Mouse (Mus musculus) embryonic facial prominence, embryonic 13.5 days (tissue): Measurements from ENCODE around the gene Pcsk6. TPM values are rescaled to one million over a fixed set of nuclear protein-coding genes. Genes with fewer than 3 reads are reported as not detected.

Source experiments
- ATAC-seq: fragments of 200-750 bp; cut with Nextera tagmentation; 2 replicates; pipeline ENCODE4 v1.8.0; 2017; ENCODE audit warnings: low read depth; ENCODE audit not compliant: insufficient number of reproducible peaks, insufficient read depth, low FRiP score, low TSS enrichment
- H3K27ac ChIP-seq: fragments of 300-500 bp; sonication (generic); 2 replicates; pipeline ENCODE4 v1.5.1; 2015; ENCODE audit warnings: moderate library complexity, mild to moderate bottlenecking, inconsistent platforms
- H3K27me3 ChIP-seq: fragments of 300-500 bp; sonication (generic); 2 replicates; pipeline ENCODE4 v1.6.1; 2015; ENCODE audit warnings: mild to moderate bottlenecking, inconsistent platforms
- H3K36me3 ChIP-seq: fragments of 300-500 bp; sonication (generic); 2 replicates; pipeline ENCODE4 v1.6.1; 2015; ENCODE audit warnings: mild to moderate bottlenecking, inconsistent platforms
- H3K4me1 ChIP-seq: fragments of 300-500 bp; sonication (generic); 2 replicates; pipeline ENCODE4 v1.6.1; 2015; ENCODE audit warnings: inconsistent platforms
- H3K4me2 ChIP-seq: fragments of 300-500 bp; sonication (generic); 2 replicates; pipeline ENCODE4 v1.6.1; 2015; ENCODE audit warnings: moderate library complexity, mild to moderate bottlenecking, inconsistent platforms
- H3K4me3 ChIP-seq: fragments of 300-500 bp; sonication (generic); 2 replicates; pipeline ENCODE4 v1.5.1; 2015; ENCODE audit warnings: mild to moderate bottlenecking, inconsistent platforms
- H3K9ac ChIP-seq: fragments of 300-500 bp; sonication (generic); 2 replicates; pipeline ENCODE4 v1.6.1; 2015; ENCODE audit warnings: mild to moderate bottlenecking, inconsistent platforms
- H3K9me3 ChIP-seq: fragments of 300-500 bp; sonication (generic); 2 replicates; pipeline ENCODE4 v1.6.1; 2016; ENCODE audit warnings: inconsistent platforms
- WGBS: fragments of 180-500 bp; shearing (Covaris S2); methylation state at CpG from one replicate; pipeline ENCODE4 v1.1.7; 2015; ENCODE audit warnings: mixed read lengths; 5-methylcytosine and 5-hydroxymethylcytosine counted together
- polyA plus RNA-seq: library from polyadenylated mRNA; unstranded; fragments of >200 nt; fragmentation: Nextera tagmentation; extraction: Ambion mirVana; gene quantifications from 2 replicates; pipeline ENCODE4 v1.2.1, GENCODE M21; 2015

The Pcsk6 gene
- polyA plus RNA-seq, 1 experiment from 2014 or later: 6.2 TPM

- no peaks in the 10 kb centered on the region for H3K9me3 ChIP-seq
- H3K9ac ChIP-seq: no peak overlapping the region
- ATAC-seq: no peak
- no peaks in the 10 kb centered on the region for H3K27me3 ChIP-seq
- 76% methylated on average over 7 of the region's 7 CpGs for WGBS
- no peak overlapping the region for H3K4me2 ChIP-seq
- no peaks in the 10 kb centered on the region for H3K36me3 ChIP-seq
- H3K4me1 ChIP-seq: no peaks in the 10 kb centered on the region
- H3K27ac ChIP-seq: no peak overlapping the region
- no peak overlapping the region for H3K4me3 ChIP-seq
Observed at GRCm38 (mm10) chr7:65946397-65946796, 84.9 kb downstream of the Pcsk6 start.

- H3K36me3 ChIP-seq: no peaks in the 10 kb centered on the region
- H3K27ac ChIP-seq: no peak overlapping the region
- H3K4me1 ChIP-seq: no peaks in the 10 kb centered on the region
- no peak overlapping the region for H3K4me3 ChIP-seq
- WGBS: 91% methylated on average over 11 of the region's 11 CpGs
- H3K9me3 ChIP-seq: no peaks in the 10 kb centered on the region
- H3K27me3 ChIP-seq: no peaks in the 10 kb centered on the region
- no peak for ATAC-seq
- H3K4me2 ChIP-seq: no peak overlapping the region
- H3K9ac ChIP-seq: no peak overlapping the region
Observed at GRCm38 (mm10) chr7:65948891-65949290, 87.4 kb downstream of the Pcsk6 start.

GRCm38 (mm10) chr7:65954583-65954982, 93.0 kb downstream of the Pcsk6 start:
- no peaks in the 10 kb centered on the region for H3K36me3 ChIP-seq
- WGBS: 81% methylated on average over 4 of the region's 4 CpGs
- H3K9ac ChIP-seq: no peak overlapping the region
- no peak overlapping the region for H3K4me2 ChIP-seq
- H3K4me1 ChIP-seq: peaks cover 13% of the 10 kb centered on the region
- no peak overlapping the region for H3K27ac ChIP-seq
- no peak for ATAC-seq
- H3K4me3 ChIP-seq: no peak overlapping the region
- H3K9me3 ChIP-seq: no peaks in the 10 kb centered on the region
- no peaks in the 10 kb centered on the region for H3K27me3 ChIP-seq

- WGBS: 44% methylated on average over 24 of the region's 24 CpGs
- ATAC-seq: 0 out of 2 replicates have a peak, but pooled peaks have one; percentile 15
Observed at GRCm38 (mm10) chr7:65955304-65956220, 94.0 kb downstream of the Pcsk6 start.

GRCm38 (mm10) chr7:65957245-65957644, 95.7 kb downstream of the Pcsk6 start:
- H3K9me3 ChIP-seq: no peaks in the 10 kb centered on the region
- no peak overlapping the region for H3K4me2 ChIP-seq
- no peak for ATAC-seq
- peaks cover 13% of the 10 kb centered on the region; the same call in 1 of the 2 replicates for H3K27me3 ChIP-seq
- peaks cover 15% of the 10 kb centered on the region for H3K4me1 ChIP-seq
- H3K27ac ChIP-seq: no peak overlapping the region
- H3K9ac ChIP-seq: no peak overlapping the region
- WGBS: 95% methylated on average over 1 of the region's 1 CpGs
- no peaks in the 10 kb centered on the region for H3K36me3 ChIP-seq
- H3K4me3 ChIP-seq: no peak overlapping the region

More at GRCm38 (mm10) chr7:65955304-65956220, 94.0 kb downstream of the Pcsk6 start:
- H3K27me3 ChIP-seq: no peaks in the 10 kb centered on the region
- H3K4me3 ChIP-seq: no peak overlapping the region
- no peak overlapping the region for H3K9ac ChIP-seq
- H3K36me3 ChIP-seq: no peaks in the 10 kb centered on the region
- no peak overlapping the region for H3K27ac ChIP-seq
- no peaks in the 10 kb centered on the region for H3K9me3 ChIP-seq
- no peak overlapping the region for H3K4me2 ChIP-seq
- peaks cover 13% of the 10 kb centered on the region for H3K4me1 ChIP-seq

GRCm38 (mm10) chr7:65958105-65958504, 96.6 kb downstream of the Pcsk6 start:
- Histone ChIP-seq H3K27me3 (peaks cover 13% of the 10 kb centered on the region; the same call in 1 of the 2 replicates), H3K4me2 (no peak overlapping the region), H3K27ac (no peak overlapping the region), H3K4me3 (no peak overlapping the region), H3K36me3 (0 out of 2 replicates have a peak, but pooled peaks cover 2% of the 10 kb centered on the region), H3K9ac (no peak overlapping the region), H3K4me1 (peaks cover 18% of the 10 kb centered on the region), H3K9me3 (no peaks in the 10 kb centered on the region)
- 94% methylated on average over 5 of the region's 5 CpGs for WGBS
- ATAC-seq: no peak

GRCm38 (mm10) chr7:65959221-65959924, 97.8 kb downstream of the Pcsk6 start:
- Histone ChIP-seq H3K4me3 (no peak overlapping the region), H3K27ac (no peak overlapping the region), H3K9ac (no peak overlapping the region), H3K4me2 (no peak overlapping the region), H3K27me3 (peaks cover 13% of the 10 kb centered on the region; the same call in 1 of the 2 replicates), H3K4me1 (peaks cover 18% of the 10 kb centered on the region), H3K36me3 (0 out of 2 replicates have a peak, but pooled peaks cover 3% of the 10 kb centered on the region), H3K9me3 (no peaks in the 10 kb centered on the region)
- no peak for ATAC-seq
- 95% methylated on average over 9 of the region's 9 CpGs for WGBS

GRCm38 (mm10) chr7:65962611-65963010, 101.1 kb downstream of the Pcsk6 start:
- H3K9me3 ChIP-seq: no peaks in the 10 kb centered on the region
- H3K4me2 ChIP-seq: no peak overlapping the region
- peaks cover 9% of the 10 kb centered on the region for H3K4me1 ChIP-seq
- no peak overlapping the region for H3K4me3 ChIP-seq
- 89% methylated on average over 7 of the region's 7 CpGs for WGBS
- H3K27ac ChIP-seq: no peak overlapping the region
- H3K27me3 ChIP-seq: peaks cover 16% of the 10 kb centered on the region; the same call in 1 of the 2 replicates
- no peak for ATAC-seq
- 0 out of 2 replicates have a peak, but pooled peaks cover 3% of the 10 kb centered on the region for H3K36me3 ChIP-seq
- no peak overlapping the region for H3K9ac ChIP-seq

GRCm38 (mm10) chr7:65964398-65964797, 102.9 kb downstream of the Pcsk6 start:
- H3K4me3 ChIP-seq: no peak overlapping the region
- H3K9me3 ChIP-seq: no peaks in the 10 kb centered on the region
- peaks cover 16% of the 10 kb centered on the region; the same call in 1 of the 2 replicates for H3K27me3 ChIP-seq
- H3K9ac ChIP-seq: no peak overlapping the region
- peak overlapping the region; percentile 66; the same call in 1 of the 2 replicates for H3K27ac ChIP-seq
- no peak for ATAC-seq
- no peak overlapping the region for H3K4me2 ChIP-seq
- peaks cover 9% of the 10 kb centered on the region for H3K4me1 ChIP-seq
- H3K36me3 ChIP-seq: 0 out of 2 replicates have a peak, but pooled peaks cover 3% of the 10 kb centered on the region

- no peak for ATAC-seq
- 80% methylated on average over 10 of the region's 10 CpGs for WGBS
- Histone ChIP-seq H3K27ac (no peak overlapping the region), H3K4me1 (peaks cover 15% of the 10 kb centered on the region), H3K4me3 (no peak overlapping the region), H3K27me3 (peaks cover 16% of the 10 kb centered on the region; the same call in 1 of the 2 replicates), H3K9me3 (no peaks in the 10 kb centered on the region), H3K36me3 (no peaks in the 10 kb centered on the region), H3K4me2 (no peak overlapping the region), H3K9ac (no peak overlapping the region)
Observed at GRCm38 (mm10) chr7:65971301-65971700, 109.8 kb downstream of the Pcsk6 start.

- ATAC-seq: no peak
- Histone ChIP-seq H3K9ac (no peak overlapping the region), H3K9me3 (no peaks in the 10 kb centered on the region), H3K4me2 (no peak overlapping the region), H3K27me3 (peaks cover 8% of the 10 kb centered on the region; the same call in 1 of the 2 replicates), H3K36me3 (no peaks in the 10 kb centered on the region), H3K27ac (no peak overlapping the region), H3K4me3 (no peak overlapping the region), H3K4me1 (peaks cover 35% of the 10 kb centered on the region)
- 55% methylated on average over 5 of the region's 5 CpGs for WGBS
Observed at GRCm38 (mm10) chr7:65977286-65977685, 115.8 kb downstream of the Pcsk6 start.
